Mouse (Mus musculus) C2C12 (cell line): ENCODE data around the gene Col18a1.

Source experiments
- CEBPB ChIP-seq: IDR thresholded peaks from one replicate; pipeline ENCODE4 v1.6.1; 2011; ENCODE audit warnings: low read depth, mild to moderate bottlenecking, control low read depth, moderate library complexity
- CTCF ChIP-seq: IDR thresholded peaks from one replicate; pipeline ENCODE4 v1.5.1; 2011; ENCODE audit not compliant: control insufficient read depth, insufficient read depth, insufficient read length
- FOSL1 ChIP-seq: IDR thresholded peaks from one replicate; pipeline ENCODE4 v1.8.0; 2011; ENCODE audit warnings: mild to moderate bottlenecking, low read length; ENCODE audit not compliant: poor library complexity, insufficient read depth, severe bottlenecking
- MAX ChIP-seq: IDR thresholded peaks from one replicate; pipeline ENCODE4 v1.6.1; 2011; ENCODE audit warnings: mild to moderate bottlenecking, control low read depth
- MYOD1 ChIP-seq: IDR thresholded peaks from one replicate; pipeline ENCODE4 v1.6.1; 2011; ENCODE audit warnings: low read depth; ENCODE audit not compliant: control insufficient read depth, insufficient read length
- MYOG ChIP-seq: IDR thresholded peaks from one replicate; pipeline ENCODE4 v1.6.1; 2011; ENCODE audit not compliant: control insufficient read depth, insufficient read length; ENCODE audit errors: extremely low read depth
- USF1 ChIP-seq: IDR thresholded peaks from one replicate; pipeline ENCODE4 v1.6.1; 2011; ENCODE audit warnings: low read depth, mild to moderate bottlenecking, control low read depth, moderate library complexity

GRCm38 (mm10) chr10:77182804-77183331 is 16.5 kb upstream of the Col18a1 start:
- TF ChIP-seq CTCF (no peak), MAX (no peak), CEBPB (no peak), MYOG (no peak), USF1 (peak; percentile 46), MYOD1 (no peak), FOSL1 (no peak)
